Mouse (Mus musculus): Measurements from ENCODE around the gene Zfp827. TPM values are rescaled to one million over a fixed set of nuclear protein-coding genes. Genes with fewer than 3 reads are reported as not detected.
"Not testable (repeated sequence)": the region's sequence is repeated elsewhere in the genome, so short reads cannot be mapped to it uniquely, and the experiment has no call there.

The Zfp827 gene
- polyA plus RNA-seq, 1 experiment from 2014 or later, result 10.6 TPM

DNA sequence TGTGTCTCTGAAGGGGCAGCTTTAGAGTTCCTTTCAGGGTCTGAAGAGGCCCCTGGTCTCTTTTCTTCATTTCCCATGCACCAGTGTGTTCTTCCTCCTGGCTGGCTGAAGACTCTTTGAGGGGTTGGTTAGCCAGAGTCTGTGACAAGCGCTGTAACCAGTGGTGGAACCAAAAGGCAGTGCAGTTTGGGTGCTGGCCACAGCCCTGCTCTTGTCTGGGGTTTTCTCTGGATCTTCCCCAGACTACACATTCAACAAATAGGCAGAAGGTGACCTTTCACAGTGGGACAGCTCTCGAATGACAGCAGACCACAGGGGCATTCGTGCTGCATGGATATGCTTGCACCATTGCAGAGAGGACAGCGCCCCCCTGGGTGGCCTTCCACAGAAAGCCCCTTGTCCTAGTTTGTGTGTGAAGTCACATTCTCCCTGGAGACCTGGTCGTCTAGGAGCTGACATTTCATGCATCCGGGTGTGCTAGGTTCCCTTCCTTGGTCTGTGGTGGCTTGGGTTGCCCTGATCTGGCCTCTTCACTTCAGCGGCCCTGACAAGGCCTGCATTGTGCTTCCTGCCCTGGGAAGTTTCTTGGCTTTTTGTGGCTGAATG is 99.1 kb downstream of the Zfp827 start:
- WGBS, result 81% methylated on average over 7 of the region's 7 CpGs
- no peaks in the 10 kb centered on the region for H3K27me3 ChIP-seq (replicated peaks; ENCODE audit: control insufficient read depth, insufficient read depth, low read length)
- no peaks in the 10 kb centered on the region for H3K4me1 ChIP-seq (replicated peaks; ENCODE audit: control insufficient read depth, insufficient read depth, low read length)
- no peak overlapping the region for H3K4me3 ChIP-seq (ENCODE audit: low read depth, low read length)
- no peak overlapping the region for H3K9ac ChIP-seq (ENCODE audit: low read length)
- peaks cover 57% of the 10 kb centered on the region for H3K36me3 ChIP-seq (ENCODE audit: control insufficient read depth, insufficient read depth, low read length)
- no peak overlapping the region for H3K4me2 ChIP-seq (ENCODE audit: low read length)
- no peak for ATAC-seq (replicated peaks; ENCODE audit: low FRiP score, low TSS enrichment, low read depth)
- H3K27ac ChIP-seq (ENCODE audit: low read depth), result no peak overlapping the region
- no peaks in the 10 kb centered on the region for H3K9me3 ChIP-seq (ENCODE audit: control insufficient read depth, low read length)
- DNase-seq (ENCODE audit: low spot score), result no peak

DNA sequence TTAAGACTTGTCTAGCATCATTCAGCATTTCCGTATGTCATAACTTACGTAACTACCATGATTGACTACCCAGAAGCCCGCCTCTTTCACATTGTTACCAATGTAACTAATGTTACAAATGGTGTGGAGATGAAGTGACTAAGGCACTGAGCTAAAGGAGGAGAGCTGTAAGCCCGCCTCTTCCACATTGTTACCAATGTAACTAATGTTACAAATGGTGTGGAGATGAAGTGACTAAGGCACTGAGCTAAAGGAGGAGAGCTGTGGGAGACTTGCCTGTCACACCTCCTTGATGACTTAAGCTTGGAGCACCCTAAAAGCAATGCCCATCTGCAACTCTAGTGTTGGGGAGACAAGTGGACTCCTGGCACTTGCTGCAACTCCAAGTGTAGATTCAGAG is 100.3 kb downstream of the Zfp827 start:
- H3K4me1 ChIP-seq (replicated peaks; ENCODE audit: control insufficient read depth, insufficient read depth, low read length); DNase-seq (ENCODE audit: low spot score); H3K4me3 ChIP-seq (ENCODE audit: low read depth, low read length); H3K9me3 ChIP-seq (ENCODE audit: control insufficient read depth, low read length); H3K4me2 ChIP-seq (ENCODE audit: low read length); ATAC-seq (replicated peaks; ENCODE audit: low FRiP score, low TSS enrichment, low read depth); H3K27me3 ChIP-seq (replicated peaks; ENCODE audit: control insufficient read depth, insufficient read depth, low read length); H3K27ac ChIP-seq (ENCODE audit: low read depth); H3K9ac ChIP-seq (ENCODE audit: low read length): not testable (repeated sequence)
- 94% methylated on average over 4 of the region's 4 CpGs for WGBS
- peaks cover 65% of the 10 kb centered on the region for H3K36me3 ChIP-seq (ENCODE audit: control insufficient read depth, insufficient read depth, low read length)

DNA sequence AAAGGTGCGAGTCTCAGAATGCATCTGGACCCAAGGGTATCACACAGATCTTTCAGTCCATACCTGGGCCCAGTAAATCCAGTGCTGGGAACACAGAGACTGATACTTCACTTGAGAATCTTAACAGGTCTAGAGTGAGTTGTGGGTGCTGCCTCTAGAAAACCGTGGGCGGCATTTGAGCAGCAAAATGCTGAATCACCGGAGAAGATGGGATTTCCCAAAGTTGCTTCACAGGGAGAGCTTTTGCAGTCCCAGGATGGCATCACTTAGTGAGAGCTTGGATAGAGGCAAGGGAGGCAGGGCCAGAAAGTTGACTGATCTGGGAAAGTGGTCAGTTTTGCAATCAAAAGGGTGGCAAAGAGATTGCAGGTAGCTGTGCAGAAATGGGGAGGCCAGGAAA is 111.4 kb downstream of the Zfp827 start:
- no peak for DNase-seq (ENCODE audit: low spot score)
- H3K4me1 ChIP-seq (replicated peaks; ENCODE audit: control insufficient read depth, insufficient read depth, low read length), result no peaks in the 10 kb centered on the region
- no peak overlapping the region for H3K4me2 ChIP-seq (ENCODE audit: low read length)
- H3K27me3 ChIP-seq (replicated peaks; ENCODE audit: control insufficient read depth, insufficient read depth, low read length), result no peaks in the 10 kb centered on the region
- H3K36me3 ChIP-seq (ENCODE audit: control insufficient read depth, insufficient read depth, low read length), result peaks cover 67% of the 10 kb centered on the region
- ATAC-seq (replicated peaks; ENCODE audit: low FRiP score, low TSS enrichment, low read depth), result no peak
- no peak overlapping the region for H3K4me3 ChIP-seq (ENCODE audit: low read depth, low read length)
- WGBS, result 91% methylated on average over 4 of the region's 4 CpGs
- H3K9me3 ChIP-seq (ENCODE audit: control insufficient read depth, low read length), result no peaks in the 10 kb centered on the region
- H3K27ac ChIP-seq (ENCODE audit: low read depth), result no peak overlapping the region
- H3K9ac ChIP-seq (ENCODE audit: low read length), result no peak overlapping the region

DNA sequence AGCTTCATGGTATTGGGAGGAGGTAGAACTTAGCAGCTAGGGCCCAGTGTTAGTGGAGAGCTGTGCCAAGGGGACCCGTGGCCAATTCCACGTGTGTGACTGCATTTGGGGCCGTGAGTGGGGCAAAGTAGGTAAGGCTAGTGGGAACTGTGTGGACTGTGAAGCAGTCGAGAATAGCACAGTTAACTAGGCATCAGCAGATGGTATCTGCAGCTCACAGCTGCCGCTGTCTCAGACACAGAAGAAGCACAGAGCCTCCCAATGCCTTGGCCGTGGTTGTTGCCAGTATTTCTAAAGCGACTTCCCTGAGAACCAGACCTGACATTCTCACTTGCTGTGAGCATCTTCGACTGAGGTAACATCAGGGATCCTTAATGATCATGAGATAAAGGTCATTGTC is 112.7 kb downstream of the Zfp827 start:
- Histone ChIP-seq H3K4me2 (ENCODE audit: low read length) (no peak overlapping the region), H3K4me1 (replicated peaks; ENCODE audit: control insufficient read depth, insufficient read depth, low read length) (no peaks in the 10 kb centered on the region), H3K36me3 (ENCODE audit: control insufficient read depth, insufficient read depth, low read length) (peaks cover 66% of the 10 kb centered on the region), H3K27ac (ENCODE audit: low read depth) (no peak overlapping the region), H3K9ac (ENCODE audit: low read length) (no peak overlapping the region), H3K4me3 (ENCODE audit: low read depth, low read length) (no peak overlapping the region), H3K27me3 (replicated peaks; ENCODE audit: control insufficient read depth, insufficient read depth, low read length) (no peaks in the 10 kb centered on the region), H3K9me3 (ENCODE audit: control insufficient read depth, low read length) (no peaks in the 10 kb centered on the region)
- 89% methylated on average over 8 of the region's 8 CpGs for WGBS
- DNase-seq (ENCODE audit: low spot score) (no peak), ATAC-seq (replicated peaks; ENCODE audit: low FRiP score, low TSS enrichment, low read depth) (no peak)

DNA sequence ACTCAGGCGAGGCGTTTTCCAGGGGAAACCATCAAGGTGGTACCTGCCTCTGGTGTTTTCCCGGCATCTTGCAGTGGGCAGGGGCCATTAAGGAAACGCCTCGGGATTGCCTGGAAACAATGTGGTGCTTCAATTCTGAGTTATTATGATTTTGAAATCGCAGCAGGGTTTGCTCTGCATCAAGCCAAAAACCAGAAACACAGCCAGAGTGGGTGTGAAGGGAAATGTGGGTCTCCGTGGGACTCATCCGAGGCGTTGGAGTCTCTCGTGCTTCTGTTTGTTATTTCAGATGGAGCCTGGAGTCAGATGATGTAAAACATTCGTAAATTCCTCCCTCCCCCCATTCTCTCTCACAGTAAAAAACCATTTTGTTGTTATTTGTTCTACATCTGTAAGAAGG is 113.4 kb downstream of the Zfp827 start:
- ATAC-seq (replicated peaks; ENCODE audit: low FRiP score, low TSS enrichment, low read depth), result no peak
- Histone ChIP-seq H3K4me2 (ENCODE audit: low read length) (no peak overlapping the region), H3K27ac (ENCODE audit: low read depth) (no peak overlapping the region), H3K4me1 (replicated peaks; ENCODE audit: control insufficient read depth, insufficient read depth, low read length) (no peaks in the 10 kb centered on the region), H3K27me3 (replicated peaks; ENCODE audit: control insufficient read depth, insufficient read depth, low read length) (no peaks in the 10 kb centered on the region), H3K9me3 (ENCODE audit: control insufficient read depth, low read length) (no peaks in the 10 kb centered on the region), H3K9ac (ENCODE audit: low read length) (no peak overlapping the region), H3K36me3 (ENCODE audit: control insufficient read depth, insufficient read depth, low read length) (peaks cover 64% of the 10 kb centered on the region), H3K4me3 (ENCODE audit: low read depth, low read length) (no peak overlapping the region)
- DNase-seq (ENCODE audit: low spot score), result no peak
- WGBS, result 77% methylated on average over 11 of the region's 11 CpGs

DNA sequence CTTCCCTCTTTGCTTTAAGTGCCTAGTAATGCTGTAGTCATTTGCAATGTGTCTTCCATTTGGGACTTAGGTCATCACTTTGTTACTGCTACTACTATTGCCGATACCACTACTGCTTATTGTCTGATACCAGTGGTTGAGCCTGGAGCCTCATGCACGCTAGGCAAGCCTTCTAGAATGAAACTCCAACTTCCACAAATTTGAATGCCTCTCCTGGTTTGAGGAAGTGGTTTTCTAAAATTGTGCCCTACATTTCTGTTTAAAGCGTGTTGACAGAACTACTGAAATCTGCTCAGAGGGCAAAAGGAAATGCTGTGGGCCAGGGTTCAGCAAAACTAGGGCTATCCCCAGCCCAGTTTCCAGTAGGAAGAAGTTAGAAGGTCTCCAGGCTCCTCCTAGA is 115.5 kb downstream of the Zfp827 start:
- 89% methylated on average over 3 of the region's 3 CpGs for whole genome bisulfite sequencing
- no peak overlapping the region for H3K27ac ChIP-seq (ENCODE audit: low read depth)
- H3K4me2 ChIP-seq (ENCODE audit: low read length), result no peak overlapping the region
- no peaks in the 10 kb centered on the region for H3K9me3 ChIP-seq (ENCODE audit: control insufficient read depth, low read length)
- no peaks in the 10 kb centered on the region for H3K27me3 ChIP-seq (replicated peaks; ENCODE audit: control insufficient read depth, insufficient read depth, low read length)
- DNase-seq (ENCODE audit: low spot score) (no peak), ATAC-seq (replicated peaks; ENCODE audit: low FRiP score, low TSS enrichment, low read depth) (no peak)
- H3K4me1 ChIP-seq (replicated peaks; ENCODE audit: control insufficient read depth, insufficient read depth, low read length), result no peaks in the 10 kb centered on the region
- peaks cover 44% of the 10 kb centered on the region for H3K36me3 ChIP-seq (ENCODE audit: control insufficient read depth, insufficient read depth, low read length)
- no peak overlapping the region for H3K9ac ChIP-seq (ENCODE audit: low read length)
- no peak overlapping the region for H3K4me3 ChIP-seq (ENCODE audit: low read depth, low read length)

DNA sequence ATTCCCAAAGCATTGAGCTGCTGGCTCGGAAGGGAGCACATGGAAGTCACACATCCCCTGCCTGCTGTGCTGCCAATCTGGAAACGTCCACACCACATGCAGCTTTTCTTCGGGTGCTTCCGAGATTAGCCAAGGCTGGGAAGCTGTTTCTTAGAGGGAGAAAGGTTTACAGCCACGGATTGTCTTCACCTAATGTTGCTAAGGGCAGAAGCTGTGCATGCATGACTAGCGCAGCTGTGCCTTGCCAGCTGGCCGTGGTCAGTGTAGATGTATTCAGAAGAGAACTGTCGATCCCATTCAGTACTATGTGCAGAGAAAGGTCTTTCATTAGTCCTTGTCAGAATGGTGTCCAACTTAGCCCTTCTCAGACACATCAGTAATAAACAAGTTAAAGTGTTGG is 117.0 kb downstream of the Zfp827 start:
- Histone ChIP-seq H3K36me3 (ENCODE audit: control insufficient read depth, insufficient read depth, low read length) (peaks cover 44% of the 10 kb centered on the region), H3K27ac (ENCODE audit: low read depth) (no peak overlapping the region), H3K9ac (ENCODE audit: low read length) (no peak overlapping the region), H3K4me3 (ENCODE audit: low read depth, low read length) (no peak overlapping the region), H3K27me3 (replicated peaks; ENCODE audit: control insufficient read depth, insufficient read depth, low read length) (no peaks in the 10 kb centered on the region), H3K4me2 (ENCODE audit: low read length) (no peak overlapping the region), H3K9me3 (ENCODE audit: control insufficient read depth, low read length) (no peaks in the 10 kb centered on the region), H3K4me1 (replicated peaks; ENCODE audit: control insufficient read depth, insufficient read depth, low read length) (no peaks in the 10 kb centered on the region)
- 92% methylated on average over 8 of the region's 8 CpGs for WGBS
- ATAC-seq (replicated peaks; ENCODE audit: low FRiP score, low TSS enrichment, low read depth) (no peak), DNase-seq (ENCODE audit: low spot score) (no peak)

DNA sequence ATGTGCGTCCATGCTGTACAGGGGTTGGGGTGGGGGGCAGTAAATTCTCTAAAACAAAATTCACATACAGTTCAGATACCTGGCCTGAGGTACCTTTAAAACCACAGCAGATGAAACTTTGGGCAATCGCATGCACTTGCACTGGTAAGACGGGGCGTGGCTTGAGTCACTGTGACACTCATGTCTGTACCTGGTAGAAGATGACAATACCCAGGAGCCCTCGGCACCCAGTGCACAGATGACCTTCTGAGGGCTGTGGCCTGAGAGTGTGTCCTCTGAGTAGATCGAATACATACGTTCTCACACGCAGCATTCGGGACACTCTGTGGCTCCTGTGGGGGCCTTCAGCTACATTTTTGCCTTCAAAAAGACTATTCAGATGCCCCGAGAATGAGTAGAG is 117.4 kb downstream of the Zfp827 start:
- Histone ChIP-seq H3K4me3 (ENCODE audit: low read depth, low read length) (no peak overlapping the region), H3K9ac (ENCODE audit: low read length) (no peak overlapping the region), H3K9me3 (ENCODE audit: control insufficient read depth, low read length) (no peaks in the 10 kb centered on the region), H3K36me3 (ENCODE audit: control insufficient read depth, insufficient read depth, low read length) (peaks cover 44% of the 10 kb centered on the region), H3K27ac (ENCODE audit: low read depth) (no peak overlapping the region), H3K4me1 (replicated peaks; ENCODE audit: control insufficient read depth, insufficient read depth, low read length) (no peaks in the 10 kb centered on the region), H3K4me2 (ENCODE audit: low read length) (no peak overlapping the region), H3K27me3 (replicated peaks; ENCODE audit: control insufficient read depth, insufficient read depth, low read length) (no peaks in the 10 kb centered on the region)
- DNase-seq (ENCODE audit: low spot score), result no peak
- 93% methylated on average over 10 of the region's 10 CpGs for WGBS
- no peak for ATAC-seq (replicated peaks; ENCODE audit: low FRiP score, low TSS enrichment, low read depth)

DNA sequence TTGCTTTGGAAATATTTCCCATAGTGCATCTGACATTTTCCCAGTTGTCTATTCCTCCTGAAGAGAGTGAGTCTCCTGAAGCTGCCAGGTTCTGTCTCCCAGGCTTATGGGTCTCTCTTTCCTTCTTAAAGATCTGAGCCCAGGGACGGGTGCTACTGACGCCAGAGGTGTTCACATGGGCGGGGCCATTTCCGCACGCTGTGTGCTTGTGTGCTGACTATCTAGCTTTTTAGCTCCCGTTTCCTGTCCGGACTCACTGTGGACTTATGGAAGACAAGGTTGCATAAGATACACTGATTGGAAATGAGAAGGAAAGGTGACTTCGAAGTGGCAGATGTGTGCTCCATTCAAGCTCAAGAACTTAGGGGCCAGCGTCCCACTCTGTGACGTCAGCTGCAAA is 120.6 kb downstream of the Zfp827 start:
- Histone ChIP-seq H3K36me3 (ENCODE audit: control insufficient read depth, insufficient read depth, low read length) (peaks cover 35% of the 10 kb centered on the region; the same call in 1 of the 2 replicates), H3K4me2 (ENCODE audit: low read length) (no peak overlapping the region), H3K4me1 (replicated peaks; ENCODE audit: control insufficient read depth, insufficient read depth, low read length) (no peaks in the 10 kb centered on the region), H3K9ac (ENCODE audit: low read length) (no peak overlapping the region), H3K27ac (ENCODE audit: low read depth) (no peak overlapping the region), H3K9me3 (ENCODE audit: control insufficient read depth, low read length) (no peaks in the 10 kb centered on the region), H3K27me3 (replicated peaks; ENCODE audit: control insufficient read depth, insufficient read depth, low read length) (no peaks in the 10 kb centered on the region), H3K4me3 (ENCODE audit: low read depth, low read length) (no peak overlapping the region)
- ATAC-seq (replicated peaks; ENCODE audit: low FRiP score, low TSS enrichment, low read depth), result no peak
- DNase-seq (ENCODE audit: low spot score), result no peak
- 86% methylated on average over 10 of the region's 10 CpGs for WGBS

All from intestine, embryonic 14.5 days (tissue).